Mouse (Mus musculus): ENCODE data around the gene Gpr171. TPM values are rescaled to one million over a fixed set of nuclear protein-coding genes. Genes with fewer than 3 reads are reported as not detected.

Gene Gpr171
- total RNA-seq, 2 experiments from 2014 or later, result 0.17 TPM; not detected in 1

DNA sequence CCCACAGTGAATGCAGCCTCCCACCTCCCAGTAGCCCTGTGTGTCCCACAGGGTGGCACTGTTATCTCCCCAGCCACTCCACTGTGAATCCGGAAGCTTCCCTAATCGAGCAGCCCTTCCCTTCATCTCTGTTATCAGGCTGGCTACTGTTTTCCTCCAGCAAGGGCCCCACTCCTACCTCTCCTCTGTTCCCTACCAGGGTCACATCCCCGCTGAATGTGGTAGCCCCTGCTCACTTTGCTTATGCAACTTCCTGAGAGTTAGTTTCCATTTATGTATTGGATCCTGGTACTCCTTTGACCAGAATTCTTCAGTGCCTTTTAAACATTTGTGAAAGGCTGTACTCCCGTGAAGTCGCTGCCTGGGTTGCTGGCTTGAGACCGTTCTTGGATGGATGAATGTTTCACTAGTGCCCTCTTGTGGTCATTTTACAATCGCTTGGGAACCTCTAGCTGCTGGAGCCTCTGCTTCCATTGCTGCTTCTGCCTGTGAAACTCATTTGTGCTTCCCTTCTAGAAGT, 42.5 kb downstream of the Gpr171 start:
- peak in 1 of 2 experiments; percentile 25 for DNase-seq (ENCODE audit: low spot score in 2 of 2)

DNA sequence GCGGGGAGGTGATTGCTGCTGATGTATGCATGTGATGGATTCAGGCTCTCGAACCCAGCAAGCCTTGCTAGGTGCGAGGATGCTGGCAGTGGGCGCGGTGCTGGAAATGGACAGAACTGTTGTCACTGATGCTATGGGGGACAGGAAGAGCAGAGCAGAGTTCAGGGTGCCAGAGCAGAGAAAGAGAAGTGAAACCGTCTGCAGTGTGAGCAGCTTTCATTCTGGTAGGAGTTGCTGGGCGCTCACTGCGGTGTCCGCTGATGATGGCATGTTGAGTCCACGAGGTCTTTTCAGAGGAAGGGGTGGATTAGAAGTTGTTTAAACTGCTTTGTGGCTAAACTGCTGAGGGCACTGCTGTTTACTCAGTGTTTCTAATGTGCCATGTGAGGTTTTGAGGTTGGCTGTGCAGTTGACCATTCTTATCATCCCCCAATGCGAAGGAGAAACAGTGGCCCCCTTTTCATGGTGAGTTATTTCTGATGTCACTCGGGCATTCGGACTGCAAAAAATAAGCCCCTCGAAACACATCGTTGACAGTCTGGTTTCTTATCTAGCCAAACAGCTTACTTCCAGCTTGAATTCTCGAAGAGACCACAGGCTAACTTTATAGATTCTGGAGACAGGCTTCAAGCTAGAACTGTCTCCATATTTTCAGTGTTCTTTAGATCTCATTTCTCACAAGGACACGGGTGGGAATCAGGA, 46.6 kb downstream of the Gpr171 start:
- no peak for DNase-seq (ENCODE audit: low spot score in 2 of 2)

Other genes with a start within 250 kb of the Gpr171 start
- gene Clrn1, start 216.5 kb downstream of the Gpr171 start, total RNA-seq (2021), result not detected
- gene Med12l, start 96.0 kb downstream of the Gpr171 start, total RNA-seq (2021), result 10 to 100 TPM; 21.7 TPM
- gene P2ry14, start 51.8 kb upstream of the Gpr171 start, total RNA-seq (2021), result 10 to 100 TPM; 12.2 to 13.9 TPM
- gene Gpr87, start 93.3 kb upstream of the Gpr171 start, total RNA-seq (2021), result not detected
- 1 to 10 TPM in 1 of 2 experiments, under 1 TPM in 1; 0.92 to 1.4 TPM for gene P2ry13, start 109.1 kb upstream of the Gpr171 start, total RNA-seq (2021)
- 1 to 10 TPM; 6.6 to 6.9 TPM for gene P2ry12, start 161.1 kb upstream of the Gpr171 start, total RNA-seq (2021)
- 1 to 10 TPM; 7.6 to 9.2 TPM for gene Igsf10, start 242.6 kb upstream of the Gpr171 start, total RNA-seq (2021)